Mouse (Mus musculus): ENCODE measurements around the gene Xpnpep3.

DNA sequence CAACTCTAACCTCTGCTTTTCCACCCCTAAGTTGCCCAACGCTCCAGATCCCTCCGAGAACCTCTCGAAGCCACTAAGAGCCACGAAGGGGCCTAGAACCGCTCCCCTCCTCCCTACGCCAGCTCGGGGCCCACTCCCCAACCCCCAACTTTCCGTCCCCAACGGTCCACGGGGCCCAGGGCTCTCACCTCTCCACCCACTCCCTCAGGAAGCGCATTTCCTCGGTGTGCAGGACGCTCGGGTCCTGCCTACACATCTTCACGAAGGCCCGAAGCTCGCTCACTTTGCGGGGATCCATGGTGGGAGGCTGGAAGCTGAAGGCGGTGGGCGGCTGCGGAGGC is 671 bp upstream of the Xpnpep3 start:
- TF ChIP-seq POLR2A (IDR thresholded peaks at IDR 0.05; ENCODE audit: low read depth, low read length) (no peak), CTCF (conservative IDR thresholded peaks at IDR 0.05; ENCODE audit: insufficient read depth, insufficient read length, low read depth, low read length) (no peak)

Data from kidney, adult 2 months (tissue).